Mouse (Mus musculus) cerebellum, adult 8-10 months (tissue): ENCODE measurements around the gene Polr2l.

Source experiments
- DNase-seq: peaks from one replicate; pipeline ENCODE4 v3.0.0; 2022

Polr2l gene

DNA sequence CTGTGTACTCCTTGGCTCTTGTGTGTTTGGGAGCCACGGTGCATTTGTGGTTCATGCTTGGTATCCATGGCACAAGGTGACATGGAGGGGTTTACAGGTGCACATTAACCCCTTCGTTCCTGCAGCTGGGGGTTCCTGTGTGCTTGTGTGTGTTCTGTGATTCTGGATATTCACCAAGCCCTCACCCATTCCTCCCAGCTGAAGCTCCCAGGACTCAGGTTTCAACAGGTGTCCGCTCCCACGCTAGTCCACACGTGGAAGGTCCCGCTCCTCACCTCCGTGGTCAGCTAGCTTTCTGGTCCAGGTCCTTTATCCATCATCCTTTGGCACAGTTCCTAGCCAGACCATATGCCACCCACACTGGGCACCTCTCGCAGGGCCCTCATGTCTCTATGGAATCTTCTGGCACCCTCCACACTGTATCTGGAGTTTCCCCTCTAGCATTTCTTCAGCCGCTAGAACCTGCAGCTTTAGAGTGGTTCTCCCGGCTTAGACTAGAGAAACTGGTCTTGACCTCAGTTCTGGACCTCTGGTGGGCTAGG lies 8.3 kb downstream of the Polr2l start:
- no peak for DNase-seq

DNA sequence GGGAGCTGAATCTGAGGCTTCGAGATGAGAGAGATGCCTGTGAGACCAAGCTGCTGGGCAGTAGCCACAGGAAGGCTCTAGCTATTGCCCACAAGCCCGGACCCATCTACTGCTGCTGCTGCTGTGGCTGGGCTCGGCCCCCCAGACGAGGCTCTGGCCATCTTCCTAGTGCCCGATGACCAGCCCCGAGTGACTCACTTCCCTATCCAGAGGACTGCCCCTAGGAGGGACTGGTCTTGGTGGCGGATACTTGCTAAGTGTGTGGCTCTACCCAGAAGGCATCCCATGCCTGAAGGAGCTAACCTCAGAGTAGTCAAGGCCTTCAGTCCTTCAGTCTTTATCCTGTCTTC lies 8.9 kb downstream of the Polr2l start:
- no peak for DNase-seq

DNA sequence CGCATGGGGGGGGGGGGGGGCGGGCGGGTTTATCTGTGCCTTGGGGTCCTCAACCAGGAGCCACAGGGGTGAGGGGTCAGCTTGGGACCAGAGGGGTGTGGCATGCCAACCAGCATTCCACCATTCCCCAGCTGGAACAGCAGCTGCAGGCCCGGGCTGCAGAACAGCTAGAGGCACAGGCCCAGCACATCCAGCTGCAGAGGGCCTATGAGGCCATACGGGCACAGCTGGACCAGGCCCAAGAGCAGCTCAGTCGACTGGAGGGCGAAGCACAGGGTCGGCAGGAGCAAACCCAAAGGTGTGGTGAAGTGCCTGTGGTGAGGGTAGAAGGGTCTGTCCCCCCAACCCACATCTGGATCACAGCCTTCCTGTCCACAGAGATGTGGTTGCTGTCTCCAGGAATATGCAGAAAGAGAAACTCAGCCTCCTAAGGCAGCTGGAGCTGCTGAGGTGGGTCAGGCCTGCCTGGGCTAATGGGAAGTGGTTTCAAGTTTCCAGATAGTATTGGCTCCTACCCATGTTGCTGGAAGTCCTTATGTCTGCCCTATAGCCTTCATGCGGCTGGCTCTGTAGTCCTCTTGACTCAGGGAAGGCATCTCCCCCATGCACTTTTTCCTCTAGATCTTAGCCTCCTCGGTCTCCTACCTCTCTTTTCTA lies 9.4 kb downstream of the Polr2l start:
- no peak for DNase-seq

DNA sequence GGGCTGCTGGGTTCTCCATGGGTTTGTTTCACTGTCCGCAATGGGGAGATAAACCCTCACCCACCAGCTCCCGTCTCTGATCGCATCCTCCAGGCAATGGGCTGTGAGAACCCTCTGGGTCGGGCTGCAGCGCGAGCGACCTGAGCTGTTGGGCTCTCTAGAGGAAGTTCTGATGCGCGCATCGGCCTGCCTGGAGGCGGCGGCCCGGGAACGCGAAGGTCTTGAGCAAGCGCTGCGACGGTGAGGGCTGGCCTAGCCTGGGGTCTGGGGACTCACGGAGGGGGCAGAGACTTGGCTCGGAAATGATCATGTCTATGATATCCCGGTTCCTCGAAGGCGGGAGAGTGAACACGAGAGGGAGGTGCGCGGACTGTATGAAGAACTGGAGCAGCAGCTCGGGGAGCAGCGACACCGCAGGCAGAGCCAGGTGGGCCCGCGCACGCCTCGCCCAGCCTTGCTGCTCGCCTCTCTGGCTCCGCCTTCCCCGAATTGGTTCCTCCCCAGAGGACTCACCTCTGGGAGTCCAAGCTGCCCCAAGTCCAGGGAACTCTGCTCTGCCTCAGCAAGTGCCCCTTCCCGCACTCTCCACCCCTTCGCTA lies 10.2 kb downstream of the Polr2l start:
- peak; percentile 30 for DNase-seq

DNA sequence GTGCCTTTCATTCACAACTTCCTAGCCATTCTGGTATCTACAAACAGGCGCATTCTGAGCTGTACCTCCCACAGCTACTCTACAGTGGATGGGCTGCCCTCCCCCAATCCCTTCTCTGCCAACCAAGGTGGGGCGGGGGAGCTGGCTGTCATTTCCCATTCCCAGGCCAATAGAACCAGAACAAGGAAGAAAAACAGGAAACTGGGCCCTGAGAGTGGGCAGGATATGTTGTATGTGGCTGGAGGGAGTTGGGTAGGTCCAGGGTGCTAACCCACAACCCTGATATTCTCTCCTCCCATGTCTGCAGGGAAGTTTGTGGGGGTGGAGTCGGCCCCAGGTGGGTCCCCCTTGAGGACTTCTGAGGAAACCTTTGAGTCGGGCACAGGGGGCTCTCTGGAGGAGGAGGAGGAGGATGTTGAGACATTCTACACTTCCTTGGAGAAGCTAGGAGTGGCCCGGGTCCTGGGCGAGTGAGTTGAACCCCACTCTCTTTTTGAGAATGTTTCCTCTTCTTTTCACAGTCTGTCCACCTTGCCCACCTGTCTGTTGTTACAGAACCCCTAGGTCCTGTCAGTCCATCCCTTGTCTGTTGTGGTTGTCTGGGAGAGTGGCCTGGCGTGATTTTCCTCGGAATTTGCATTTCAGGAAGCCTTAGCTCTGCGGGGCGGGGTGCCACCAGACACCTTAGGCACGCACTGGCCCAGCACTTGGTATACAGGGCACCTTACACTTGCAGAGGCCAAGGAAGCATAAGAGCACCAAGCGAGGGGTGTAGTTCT lies 10.9 kb downstream of the Polr2l start:
- DNase-seq = no peak

DNA sequence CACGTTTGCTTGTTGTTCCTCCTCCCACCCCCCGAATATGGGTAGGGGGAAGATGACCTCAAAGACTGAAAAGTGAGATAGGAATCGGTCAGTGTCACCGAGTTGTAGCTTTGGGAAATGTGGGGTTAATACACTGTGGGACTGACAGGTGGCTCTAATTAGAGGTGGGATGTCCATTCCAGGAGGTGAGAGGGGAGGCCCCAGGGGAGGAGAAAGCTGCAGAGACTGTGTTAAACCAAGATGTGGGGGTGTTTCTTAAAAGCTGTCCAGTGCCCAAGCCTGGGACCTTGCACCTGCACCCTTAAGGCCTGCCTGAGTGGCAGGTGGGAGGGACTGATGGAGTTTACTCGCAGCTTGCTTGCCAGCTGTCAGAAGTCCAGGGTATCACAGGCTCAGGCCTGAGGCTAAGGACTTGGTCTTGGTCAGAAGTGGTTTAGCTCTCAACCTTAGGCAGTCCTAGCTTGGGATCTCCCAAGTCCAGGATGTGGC lies 12.6 kb downstream of the Polr2l start:
- no peak for DNase-seq

DNA sequence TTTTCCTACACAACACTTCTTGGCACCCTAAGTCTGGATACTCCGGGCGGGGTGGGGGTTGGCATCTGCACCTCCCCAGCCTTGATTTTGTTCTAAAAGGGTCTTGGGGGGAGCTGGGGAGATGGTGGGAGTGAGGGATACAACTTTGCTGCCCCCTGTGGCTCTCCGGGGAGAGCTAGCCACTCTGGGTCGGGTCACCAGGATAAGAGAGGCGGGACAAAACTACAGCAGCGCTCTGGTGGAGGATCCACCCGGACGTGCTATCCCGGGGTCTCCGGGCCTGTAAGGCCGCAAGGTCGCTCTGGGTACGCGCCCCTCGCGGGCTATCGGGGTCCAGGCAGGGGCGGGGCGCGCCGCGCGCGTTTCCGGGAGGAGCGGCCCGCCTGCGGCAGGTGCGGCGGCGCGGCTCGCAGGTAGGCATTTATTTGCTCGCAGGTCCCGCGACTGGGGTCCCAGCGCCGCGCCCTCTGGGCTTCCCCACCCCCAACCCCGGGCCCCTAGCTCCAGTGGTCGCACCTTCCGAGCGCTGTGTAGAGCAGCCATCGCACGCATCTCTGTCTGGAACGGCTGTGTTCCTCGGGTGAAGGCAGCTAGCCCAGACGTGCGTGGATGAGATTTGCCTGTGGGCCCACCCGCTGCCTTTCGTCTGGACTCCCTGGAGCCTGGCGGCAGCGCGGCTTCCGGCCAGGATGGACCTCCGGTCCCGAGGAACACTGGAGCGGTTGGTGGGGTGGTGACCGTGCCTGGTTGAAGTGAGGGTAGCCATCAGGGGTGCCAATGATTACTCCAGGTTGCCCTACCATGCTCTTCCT lies 13.2 kb downstream of the Polr2l start:
- peak; percentile 46 for DNase-seq

DNA sequence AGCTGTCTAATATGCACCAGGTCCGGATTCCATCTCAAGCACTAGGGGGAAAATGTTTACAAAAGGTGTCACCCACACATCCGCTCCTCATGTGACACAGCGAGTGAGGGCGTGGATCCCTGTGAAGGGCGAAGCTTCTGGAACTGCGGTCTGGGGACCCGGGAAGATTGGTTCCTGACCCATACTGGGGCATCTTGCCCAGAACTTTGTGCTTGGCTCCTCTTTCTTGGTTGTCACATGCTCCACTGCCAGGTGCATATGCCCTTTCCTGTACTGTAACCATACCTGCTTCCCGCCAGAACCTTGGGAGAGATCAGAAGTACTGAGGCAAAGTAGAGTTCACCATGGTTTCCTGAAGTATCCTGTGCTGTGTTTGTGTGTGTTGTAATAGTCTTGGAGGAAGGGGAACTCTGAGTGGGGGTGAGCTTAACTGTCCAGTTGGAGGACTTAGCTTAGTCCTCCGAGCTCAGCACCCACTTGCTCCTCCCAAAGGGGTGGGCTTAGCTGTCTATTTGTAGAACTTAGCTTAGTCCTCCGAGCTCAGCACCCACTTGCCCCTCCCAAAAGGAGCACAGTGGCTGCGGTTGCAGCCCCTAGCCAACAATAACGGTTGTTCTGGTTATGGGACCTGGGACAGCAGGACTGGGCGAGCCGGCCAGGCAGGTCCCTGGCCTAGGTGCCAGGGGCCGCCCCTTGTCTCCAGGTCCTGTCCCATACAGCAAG lies 14.4 kb downstream of the Polr2l start, which contains the start of gene Cracr2b:
TSS of gene Cracr2b (plus strand) at position 704 of the 723 bp plus-strand sequence.
- DNase-seq = peak; percentile 53

DNA sequence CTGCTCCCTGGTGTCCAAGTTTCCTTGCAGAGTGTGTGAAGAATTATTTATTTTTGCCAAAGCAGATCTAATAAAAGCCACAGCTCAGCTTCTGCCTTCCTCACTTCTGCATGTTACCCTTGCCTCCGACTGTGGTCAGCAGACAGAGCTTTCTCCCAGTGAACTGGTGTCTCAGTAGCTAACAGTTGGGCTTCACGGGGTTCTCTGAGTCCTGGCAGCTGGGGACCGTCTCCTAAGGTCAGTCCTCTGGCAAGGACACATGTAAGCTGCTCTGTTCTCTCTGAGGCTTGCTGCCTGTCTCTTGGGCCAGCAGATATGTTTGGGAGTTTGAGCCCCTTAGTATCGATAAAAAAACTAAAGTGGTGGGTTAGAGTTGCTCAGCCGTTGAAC lies 14.9 kb downstream of the Polr2l start:
- DNase-seq = peak; percentile 38

DNA sequence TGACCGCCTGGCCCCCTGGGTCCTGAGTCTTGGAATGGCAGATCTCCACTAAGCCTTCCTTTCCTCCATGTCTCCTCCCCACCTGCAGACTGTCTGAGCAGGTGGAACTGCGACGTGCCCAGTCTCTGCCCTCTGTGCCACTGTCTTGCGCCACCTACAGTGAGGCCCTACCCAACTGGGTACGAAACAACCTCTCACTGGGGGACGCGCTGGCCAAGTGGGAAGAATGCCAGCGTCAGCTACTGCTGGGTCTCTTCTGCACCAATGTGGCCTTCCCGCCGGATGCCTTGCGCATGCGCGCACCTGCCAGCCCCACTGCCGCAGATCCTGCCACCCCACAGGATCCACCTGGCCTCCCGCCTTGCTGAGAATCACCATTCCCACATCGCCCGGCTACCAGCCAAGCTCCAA lies 15.6 kb downstream of the Polr2l start:
- peak; percentile 80 for DNase-seq

DNA sequence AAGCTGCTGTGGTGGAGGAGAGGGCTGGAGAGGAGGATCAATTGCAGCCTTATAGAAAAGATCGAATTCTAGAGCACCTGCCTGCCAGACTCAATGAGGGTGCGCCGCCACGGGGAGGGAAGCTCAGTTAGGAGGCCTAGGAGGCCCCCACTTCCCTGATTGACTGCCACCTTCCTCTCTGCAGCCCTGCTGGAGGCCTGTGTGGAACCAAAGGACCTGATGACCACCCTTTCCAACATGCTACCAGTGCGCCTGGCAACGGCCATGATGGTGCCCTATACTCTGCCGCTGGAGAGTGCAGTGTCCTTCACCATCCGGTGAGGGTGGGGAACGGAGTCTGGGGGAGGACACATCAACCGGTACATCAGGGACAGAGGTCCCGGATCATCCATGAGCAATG lies 16.3 kb downstream of the Polr2l start:
- peak; percentile 54 for DNase-seq

DNA sequence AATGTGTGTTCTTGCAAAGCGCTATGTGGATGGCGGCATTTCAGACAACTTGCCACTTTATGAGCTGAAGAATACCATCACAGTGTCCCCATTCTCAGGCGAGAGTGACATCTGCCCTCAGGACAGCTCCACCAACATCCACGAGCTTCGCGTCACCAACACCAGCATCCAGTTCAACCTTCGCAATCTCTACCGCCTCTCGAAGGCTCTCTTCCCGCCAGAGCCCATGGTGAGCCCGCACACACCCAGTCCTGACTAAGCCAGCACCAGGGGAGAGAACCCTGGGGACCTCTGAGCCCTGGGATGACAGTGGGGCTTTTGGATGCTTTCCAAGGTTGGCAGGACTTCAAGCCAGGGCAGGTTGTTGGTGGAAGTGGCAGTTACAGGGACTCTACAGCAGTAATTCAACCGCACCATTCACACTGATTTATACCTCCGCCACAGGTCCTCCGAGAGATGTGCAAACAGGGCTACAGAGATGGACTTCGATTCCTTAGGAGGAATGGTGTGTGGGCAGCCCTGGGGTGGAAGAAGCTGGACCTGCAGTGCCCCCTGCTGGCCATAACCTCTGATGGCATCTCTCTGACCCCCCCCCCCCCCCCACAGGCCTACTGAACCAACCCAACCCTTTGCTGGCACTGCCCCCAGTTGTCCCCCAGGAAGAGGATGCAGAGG lies 16.8 kb downstream of the Polr2l start:
- peak; percentile 64 for DNase-seq

DNA sequence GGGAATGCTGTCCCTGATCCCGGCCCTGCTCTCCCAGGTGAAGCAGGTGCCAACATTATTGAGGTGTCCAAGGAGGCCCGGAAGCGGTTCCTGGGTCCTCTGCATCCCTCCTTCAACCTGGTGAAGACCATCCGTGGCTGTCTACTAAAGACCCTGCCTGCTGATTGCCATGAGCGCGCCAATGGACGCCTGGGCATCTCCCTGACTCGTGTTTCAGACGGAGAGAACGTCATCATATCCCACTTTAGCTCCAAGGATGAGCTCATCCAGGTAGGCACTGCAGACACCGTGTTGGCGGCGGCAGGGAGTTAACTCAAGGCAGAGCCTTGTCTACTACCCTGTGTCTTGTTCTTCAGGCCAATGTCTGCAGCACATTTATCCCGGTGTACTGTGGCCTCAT lies 17.7 kb downstream of the Polr2l start:
- peak; percentile 41 for DNase-seq

DNA sequence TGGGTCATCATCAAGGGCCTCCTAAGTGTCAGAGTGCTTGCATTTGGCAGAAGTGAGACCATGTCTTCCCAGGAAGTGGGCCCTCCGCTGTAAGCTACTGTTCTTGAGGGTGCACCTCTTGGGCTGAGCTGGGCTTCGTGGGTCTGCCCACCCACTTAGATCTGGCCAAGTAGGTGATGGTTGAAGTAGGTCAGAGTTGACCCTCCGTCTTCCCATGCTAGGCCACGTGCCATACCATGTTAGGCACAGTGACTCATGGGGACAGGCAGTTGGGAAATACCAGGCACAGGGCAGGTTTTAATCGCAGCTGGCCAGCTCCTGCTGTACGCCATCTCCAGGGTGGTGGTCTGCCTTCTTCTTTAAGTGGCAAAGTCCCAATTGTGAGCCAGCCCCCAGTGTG lies 18.2 kb downstream of the Polr2l start:
- peak; percentile 37 for DNase-seq

DNA sequence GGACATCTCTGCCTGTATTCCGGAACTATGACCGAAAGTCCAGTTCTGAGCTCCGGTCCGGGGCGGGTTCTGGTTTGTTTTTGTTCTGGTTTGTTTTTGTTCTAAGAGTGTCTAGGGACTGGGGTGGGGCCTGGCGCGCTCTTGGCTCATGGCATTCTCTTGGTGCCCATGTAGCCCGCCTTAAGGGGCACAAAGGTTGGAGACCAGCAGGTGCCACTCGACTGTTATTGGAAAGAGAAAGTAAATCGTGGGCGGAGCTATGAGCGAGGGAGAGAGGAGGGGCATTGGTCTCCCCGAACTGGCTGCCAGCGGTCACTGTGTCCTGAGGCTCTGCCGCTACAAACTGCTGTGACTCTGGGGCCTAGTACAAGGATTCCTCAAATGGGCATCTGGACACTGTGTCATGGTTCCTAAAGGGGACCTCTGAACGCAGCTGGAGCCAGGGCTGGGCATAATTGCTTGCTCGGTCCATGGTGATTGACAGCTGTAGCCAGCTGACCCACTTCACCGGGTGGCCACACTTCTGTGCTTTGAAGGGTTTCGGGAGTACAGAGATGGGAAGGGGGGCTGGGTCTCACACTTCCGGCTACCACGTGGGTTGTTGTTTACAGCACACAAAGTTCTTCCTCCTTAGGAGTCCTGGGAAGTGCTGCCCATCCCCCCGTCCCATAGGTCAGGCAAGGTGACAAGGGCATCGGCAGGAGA lies 19.2 kb downstream of the Polr2l start:
- peak; percentile 70 for DNase-seq

DNA sequence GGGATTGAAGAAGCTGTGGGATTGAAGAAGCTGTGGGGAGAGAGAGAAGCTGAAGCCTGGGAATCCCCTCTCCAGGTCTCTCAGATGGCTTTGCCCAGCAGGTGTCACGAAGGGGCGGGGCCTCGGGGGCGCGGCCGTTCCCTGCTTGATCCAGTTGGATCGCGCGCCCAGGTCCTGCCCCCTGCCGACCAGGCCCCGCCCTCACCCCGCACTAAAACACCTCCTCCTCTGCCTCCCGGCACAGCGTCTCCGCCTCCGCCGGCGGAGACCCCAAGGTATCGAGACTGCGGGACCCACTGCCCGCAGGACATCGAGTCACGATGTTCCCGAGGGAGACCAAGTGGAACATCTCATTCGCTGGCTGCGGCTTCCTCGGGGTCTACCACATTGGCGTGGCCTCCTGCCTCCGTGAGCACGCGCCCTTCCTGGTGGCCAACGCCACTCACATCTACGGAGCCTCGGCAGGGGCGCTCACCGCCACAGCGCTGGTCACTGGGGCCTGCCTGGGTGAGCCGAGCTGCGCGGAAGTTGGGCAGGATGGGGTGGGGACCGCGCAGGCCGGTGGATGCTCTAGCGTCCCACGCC lies 19.9 kb downstream of the Polr2l start, which contains the start of gene Pnpla2:
TSS of gene Pnpla2 (plus strand) at position 232 of the 585 bp plus-strand sequence.
- peak; percentile 88 for DNase-seq

DNA sequence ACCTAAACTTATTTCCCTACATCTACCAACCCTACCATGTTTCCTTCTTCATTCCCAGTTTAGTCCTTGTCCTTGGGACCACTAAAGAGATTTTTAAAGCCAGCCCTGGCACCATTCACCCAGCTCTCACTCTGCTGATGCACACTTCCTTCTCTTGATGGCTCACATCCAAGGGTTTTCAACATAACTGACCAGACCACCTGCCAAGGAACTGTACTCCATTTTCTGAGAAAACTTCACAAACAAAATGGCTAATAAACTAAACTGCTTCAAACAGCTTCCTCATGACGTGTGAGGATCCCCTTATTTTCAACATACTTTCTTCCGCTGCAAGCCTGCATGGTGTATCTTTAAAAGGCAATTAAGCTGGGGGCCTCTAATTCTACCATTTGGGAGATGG lies 21.3 kb downstream of the Polr2l start:
- no peak for DNase-seq

DNA sequence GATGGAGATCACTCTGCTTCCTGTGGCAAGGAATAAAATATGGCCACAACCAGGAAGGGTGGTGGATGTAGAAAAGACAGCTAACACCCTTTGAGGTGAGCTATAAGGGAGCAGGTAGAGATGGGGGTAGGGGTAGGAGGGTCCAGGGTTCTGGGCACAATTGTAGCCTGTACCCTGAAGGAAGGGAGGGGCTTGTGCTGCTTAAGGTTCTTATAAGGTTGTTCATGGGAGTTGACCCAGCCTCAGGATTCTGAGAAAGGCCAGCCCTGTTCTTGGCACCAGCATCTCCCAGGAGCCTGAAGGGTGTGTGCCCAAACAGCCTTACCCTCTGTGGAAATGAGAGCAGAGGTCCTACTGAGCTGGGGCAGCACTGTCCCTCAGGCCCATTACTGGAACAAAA lies 23.0 kb downstream of the Polr2l start:
- DNase-seq = no peak

DNA sequence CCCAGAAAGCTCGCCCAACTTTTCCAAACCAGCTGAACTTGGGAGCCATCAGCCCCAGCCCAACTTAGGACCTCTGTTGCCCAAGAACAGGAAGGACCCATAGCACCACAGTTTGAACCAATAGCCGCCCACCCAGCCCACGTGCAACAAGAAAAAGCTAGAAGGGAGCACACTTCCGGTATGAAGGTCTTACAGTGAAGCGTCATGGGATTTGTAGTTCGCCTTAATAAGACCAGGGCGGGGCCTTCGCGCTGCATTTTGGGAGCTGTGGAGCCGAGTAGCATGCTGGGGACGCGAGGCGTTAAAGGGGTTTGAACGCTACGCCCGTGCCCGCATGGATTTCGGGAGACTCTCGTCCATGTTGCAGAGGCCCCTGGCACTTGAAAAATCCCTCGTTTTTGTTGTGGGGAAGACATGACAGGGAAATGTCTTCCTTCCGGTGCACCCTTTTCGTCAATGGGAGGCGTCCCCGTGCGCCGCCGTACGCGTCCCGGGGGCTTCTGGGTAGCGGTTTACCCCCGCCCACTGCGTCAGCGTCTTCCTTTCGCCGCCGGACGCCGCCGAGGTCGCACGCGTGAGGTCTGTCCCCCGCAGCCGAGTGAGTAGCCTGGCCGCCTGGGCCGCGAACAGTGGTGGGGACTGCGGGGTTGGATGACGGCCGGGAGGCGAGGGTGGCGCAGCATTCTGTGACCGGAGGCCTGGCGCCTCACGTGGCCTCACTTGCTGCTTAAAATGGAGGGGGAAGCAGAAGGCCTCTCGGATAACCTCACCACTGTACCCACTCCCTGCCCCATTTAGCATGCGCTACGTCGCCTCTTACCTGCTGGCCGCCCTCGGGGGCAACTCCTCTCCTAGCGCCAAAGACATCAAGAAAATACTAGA lies 27.6 kb downstream of the Polr2l start, which contains the start of gene Rplp2:
TSS of gene Rplp2 (plus strand) at position 261 of the 882 bp plus-strand sequence.
- DNase-seq = peak; percentile 94
